Mouse (Mus musculus): ENCODE measurements around the gene Nwd2.

DNA sequence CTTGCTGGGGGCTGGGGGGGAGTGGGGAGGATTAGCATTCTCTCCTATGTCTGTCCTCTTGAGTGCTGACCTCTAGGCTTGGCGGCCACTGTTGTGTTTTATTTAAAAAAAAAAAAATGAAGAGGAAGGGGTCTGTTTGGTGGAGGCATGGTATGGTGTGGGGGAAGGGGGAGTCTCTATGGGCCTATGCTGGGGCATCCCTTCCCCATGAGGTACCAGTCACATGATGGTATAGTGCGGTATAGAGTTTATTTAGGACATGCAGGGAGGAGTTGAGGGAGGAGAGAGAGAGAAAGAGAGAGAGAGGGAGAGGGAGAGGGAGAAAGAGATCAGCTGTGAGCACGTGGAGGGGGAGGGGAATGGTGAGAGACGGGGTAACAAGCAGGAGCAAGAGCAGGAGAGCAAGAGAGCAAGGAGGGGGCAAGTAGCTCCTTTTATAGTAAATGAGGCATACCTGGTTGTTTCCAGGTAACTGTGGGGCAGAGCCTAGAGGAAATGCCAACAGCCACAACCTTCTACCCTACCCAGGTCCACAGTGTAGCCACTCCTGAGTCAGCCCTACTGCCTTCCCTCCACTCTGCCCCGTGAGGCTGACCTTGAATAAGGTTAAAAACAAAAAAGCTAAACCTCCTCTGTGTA is 178.6 kb downstream of the Nwd2 start:
- TF ChIP-seq CTCF (IDR thresholded peaks at IDR 0.05; ENCODE audit: borderline replicate concordance, insufficient read depth, low read length): no peak
- TF ChIP-seq POLR2A (IDR thresholded peaks at IDR 0.05; ENCODE audit: low read depth, low read length): no peak
